Mouse (Mus musculus) G1E (cell line): ENCODE measurements at regions not wholly inside any gene's neighbourhood (a gene's known extent, or its start where the extent isn't known, plus 50 kb on each side); places are given as distances from the start of the nearest gene placed in this dataset.

Source experiments
- CTCF ChIP-seq: IDR thresholded peaks from 2 replicates; pipeline ENCODE4 v1.5.1; 2012; ENCODE audit warnings: low read depth, low read length, inconsistent platforms, mixed read lengths
- GATA1 ChIP-seq: IDR thresholded peaks from 2 replicates; pipeline ENCODE4 v1.6.1; 2012; ENCODE audit warnings: borderline replicate concordance, low read length, inconsistent platforms, mixed read lengths

GRCm38 (mm10) chr8:8907478-8908165, 217.3 kb upstream of the Arglu1 start:
- TF ChIP-seq CTCF (no peak), GATA1 (no peak)
